Mouse (Mus musculus): Measurements from ENCODE around the gene Slc35b4. TPM values are rescaled to one million over a fixed set of nuclear protein-coding genes. Genes with fewer than 3 reads are reported as not detected.
A peak's percentile ranks its signal among the peaks of the same experiment; 100 is the strongest.

The Slc35b4 gene
- polyA plus RNA-seq, 2 experiments = 37.3 to 47.7 TPM

DNA sequence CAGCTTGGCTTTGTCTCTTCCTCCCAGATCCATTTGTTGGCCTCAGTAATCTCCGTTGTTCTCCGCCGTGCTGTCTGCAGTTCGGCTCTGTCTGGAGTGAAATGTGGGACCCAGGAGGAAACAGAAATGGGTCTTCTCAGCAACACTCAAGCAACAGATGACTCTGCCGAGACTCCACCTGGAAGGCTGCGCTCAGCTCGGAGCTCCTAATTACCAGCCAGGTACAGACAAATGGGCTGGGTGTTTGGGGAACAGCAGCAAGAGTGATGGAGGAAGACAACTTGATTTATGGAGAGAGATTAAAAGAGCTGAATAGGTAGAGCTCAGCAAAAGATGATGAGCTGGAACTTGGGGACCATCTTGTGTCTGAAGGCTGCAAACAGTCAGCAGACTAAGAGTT is 26.6 kb upstream of the Slc35b4 start:
- TF ChIP-seq POLR2A (IDR thresholded peaks at IDR 0.05; ENCODE audit: borderline replicate concordance, extremely low read depth, insufficient read depth, insufficient read length) = no peak
- no peaks in the 10 kb centered on the region for H3K36me3 ChIP-seq (ENCODE audit: control insufficient read depth, insufficient read depth, low read length)
- ATAC-seq (ENCODE audit: low FRiP score, low read depth) = no peak
- no peaks in the 10 kb centered on the region for H3K27me3 ChIP-seq (ENCODE audit: control insufficient read depth, insufficient read depth, low read length)
- no peak overlapping the region for H3K9ac ChIP-seq (ENCODE audit: low read depth, low read length, severe bottlenecking)
- DNase-seq (ENCODE audit: low spot score) = no peak
- whole genome bisulfite sequencing = 56% methylated on average over 7 of the region's 7 CpGs
- H3K4me1 ChIP-seq (ENCODE audit: control insufficient read depth, insufficient read depth, low read length) = no peaks in the 10 kb centered on the region
- H3K27ac ChIP-seq (replicated peaks; ENCODE audit: low read depth, low read length) = no peak overlapping the region
- no peak overlapping the region for H3K4me2 ChIP-seq (replicated peaks; ENCODE audit: low read depth, low read length, severe bottlenecking)
- no peaks in the 10 kb centered on the region; the same call in 1 of the 2 replicates for H3K9me3 ChIP-seq (ENCODE audit: control insufficient read depth, low read length)
- no peak overlapping the region for H3K4me3 ChIP-seq (replicated peaks; ENCODE audit: low read length)

DNA sequence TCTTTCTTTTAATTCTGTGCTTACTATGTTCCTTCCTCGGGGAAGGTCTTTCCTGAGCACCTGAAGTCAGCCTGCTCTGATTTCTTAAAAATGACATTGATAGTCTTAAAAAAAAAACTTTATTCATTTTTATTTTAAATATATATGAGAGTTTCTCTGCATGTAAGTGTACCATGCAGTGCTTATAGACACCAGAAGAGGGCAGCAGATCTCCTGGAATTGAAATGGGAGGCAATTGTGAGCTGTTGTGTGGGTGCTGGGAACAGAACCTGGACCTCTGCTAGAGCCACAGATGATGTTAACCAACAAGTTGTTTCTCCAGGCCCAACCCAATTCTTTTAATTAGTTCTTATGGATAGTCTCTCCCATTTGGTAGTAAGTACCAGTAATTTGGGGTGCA is 18.1 kb upstream of the Slc35b4 start:
- H3K27ac ChIP-seq (replicated peaks; ENCODE audit: low read depth, low read length) = no peak overlapping the region
- no peaks in the 10 kb centered on the region for H3K4me1 ChIP-seq (ENCODE audit: control insufficient read depth, insufficient read depth, low read length)
- ATAC-seq (ENCODE audit: low FRiP score, low read depth) (no peak), DNase-seq (ENCODE audit: low spot score) (no peak)
- no peaks in the 10 kb centered on the region for H3K9me3 ChIP-seq (ENCODE audit: control insufficient read depth, low read length)
- TF ChIP-seq POLR2A (IDR thresholded peaks at IDR 0.05; ENCODE audit: borderline replicate concordance, extremely low read depth, insufficient read depth, insufficient read length) = no peak
- H3K27me3 ChIP-seq (ENCODE audit: control insufficient read depth, insufficient read depth, low read length) = no peaks in the 10 kb centered on the region
- H3K36me3 ChIP-seq (ENCODE audit: control insufficient read depth, insufficient read depth, low read length) = no peaks in the 10 kb centered on the region
- H3K9ac ChIP-seq (ENCODE audit: low read depth, low read length, severe bottlenecking) = no peak overlapping the region
- 77% methylated on average over 1 of the region's 1 CpGs for WGBS
- H3K4me3 ChIP-seq (replicated peaks; ENCODE audit: low read length) = no peak overlapping the region
- H3K4me2 ChIP-seq (replicated peaks; ENCODE audit: low read depth, low read length, severe bottlenecking) = no peak overlapping the region

- Histone ChIP-seq H3K9ac (ENCODE audit: low read depth, low read length, severe bottlenecking) (no peak overlapping the region), H3K36me3 (ENCODE audit: control insufficient read depth, insufficient read depth, low read length) (no peaks in the 10 kb centered on the region), H3K9me3 (ENCODE audit: control insufficient read depth, low read length) (no peaks in the 10 kb centered on the region), H3K4me3 (replicated peaks; ENCODE audit: low read length) (no peak overlapping the region), H3K4me2 (replicated peaks; ENCODE audit: low read depth, low read length, severe bottlenecking) (no peak overlapping the region), H3K27ac (replicated peaks; ENCODE audit: low read depth, low read length) (no peak overlapping the region), H3K4me1 (ENCODE audit: control insufficient read depth, insufficient read depth, low read length) (no peaks in the 10 kb centered on the region), H3K27me3 (ENCODE audit: control insufficient read depth, insufficient read depth, low read length) (no peaks in the 10 kb centered on the region)
- WGBS = 61% methylated on average over 12 of the region's 12 CpGs
- TF ChIP-seq POLR2A (IDR thresholded peaks at IDR 0.05; ENCODE audit: borderline replicate concordance, extremely low read depth, insufficient read depth, insufficient read length) = no peak
- ATAC-seq (ENCODE audit: low FRiP score, low read depth) (0 out of 2 replicates have a peak, but pooled peaks have one; percentile 30), DNase-seq (ENCODE audit: low spot score) (peak; percentile 66)
These were observed 17.0 kb upstream of the Slc35b4 start for GRCm38 (mm10) chr6:34193708-34194475.

DNA sequence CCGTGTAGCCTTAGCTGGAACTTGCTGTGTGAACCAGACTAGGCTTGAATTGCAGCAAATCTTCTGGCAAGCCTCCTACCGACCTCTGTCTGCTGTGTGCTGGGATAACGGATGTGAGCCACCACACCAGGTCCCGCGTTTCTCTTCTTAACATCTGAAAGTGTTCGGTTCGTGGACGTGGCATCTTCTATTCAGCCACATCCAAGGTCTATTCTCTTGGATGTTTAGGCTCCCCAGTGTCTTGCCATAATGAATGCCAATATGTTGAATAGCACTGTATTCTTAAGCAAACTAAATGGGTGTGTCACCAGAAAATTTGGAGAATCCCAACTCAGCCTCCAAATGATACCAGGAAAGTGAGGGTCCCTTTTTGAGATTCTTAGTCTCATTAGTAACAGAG is 14.5 kb upstream of the Slc35b4 start:
- Histone ChIP-seq H3K27ac (replicated peaks; ENCODE audit: low read depth, low read length) (no peak overlapping the region), H3K4me2 (replicated peaks; ENCODE audit: low read depth, low read length, severe bottlenecking) (no peak overlapping the region), H3K9me3 (ENCODE audit: control insufficient read depth, low read length) (no peaks in the 10 kb centered on the region), H3K9ac (ENCODE audit: low read depth, low read length, severe bottlenecking) (no peak overlapping the region), H3K27me3 (ENCODE audit: control insufficient read depth, insufficient read depth, low read length) (no peaks in the 10 kb centered on the region), H3K4me1 (ENCODE audit: control insufficient read depth, insufficient read depth, low read length) (no peaks in the 10 kb centered on the region), H3K4me3 (replicated peaks; ENCODE audit: low read length) (no peak overlapping the region), H3K36me3 (ENCODE audit: control insufficient read depth, insufficient read depth, low read length) (no peaks in the 10 kb centered on the region)
- DNase-seq (ENCODE audit: low spot score) (no peak), ATAC-seq (ENCODE audit: low FRiP score, low read depth) (no peak)
- TF ChIP-seq POLR2A (IDR thresholded peaks at IDR 0.05; ENCODE audit: borderline replicate concordance, extremely low read depth, insufficient read depth, insufficient read length) = no peak
- WGBS = 92% methylated on average over 8 of the region's 8 CpGs

- Histone ChIP-seq H3K9ac (ENCODE audit: low read depth, low read length, severe bottlenecking) (no peak overlapping the region), H3K27me3 (ENCODE audit: control insufficient read depth, insufficient read depth, low read length) (no peaks in the 10 kb centered on the region), H3K9me3 (ENCODE audit: control insufficient read depth, low read length) (no peaks in the 10 kb centered on the region), H3K4me2 (replicated peaks; ENCODE audit: low read depth, low read length, severe bottlenecking) (no peak overlapping the region), H3K4me1 (ENCODE audit: control insufficient read depth, insufficient read depth, low read length) (no peaks in the 10 kb centered on the region), H3K27ac (replicated peaks; ENCODE audit: low read depth, low read length) (no peak overlapping the region), H3K36me3 (ENCODE audit: control insufficient read depth, insufficient read depth, low read length) (no peaks in the 10 kb centered on the region), H3K4me3 (replicated peaks; ENCODE audit: low read length) (no peak overlapping the region)
- ATAC-seq (ENCODE audit: low FRiP score, low read depth) (no peak), DNase-seq (ENCODE audit: low spot score) (no peak)
- no peak for TF ChIP-seq POLR2A (IDR thresholded peaks at IDR 0.05; ENCODE audit: borderline replicate concordance, extremely low read depth, insufficient read depth, insufficient read length)
- WGBS = 89% methylated on average over 3 of the region's 3 CpGs
These were observed 12.6 kb upstream of the Slc35b4 start for GRCm38 (mm10) chr6:34189494-34189893.
